Mouse (Mus musculus) heart, adult 8-10 months (tissue): ENCODE measurements around the gene Zfp455. TPM values are rescaled to one million over a fixed set of nuclear protein-coding genes. Genes with fewer than 3 reads are reported as not detected.
A peak's percentile ranks its signal among the peaks of the same experiment; 100 is the strongest.
"Not testable (repeated sequence)": the region's sequence is repeated elsewhere in the genome, so short reads cannot be mapped to it uniquely, and the experiment has no call there.

Experiments
- DNase-seq: peaks from one replicate; pipeline ENCODE4 v3.0.0; 2022; ENCODE audit warnings: low spot score
- total RNA-seq, 4 experiments: library from RNA; stranded (reverse); gene quantifications; 2 replicates each; pipeline ENCODE4 v1.2.4; 2022

Gene Zfp455
- total RNA-seq: 1 to 10 TPM in 2 of 4 experiments, under 1 TPM in 2; 0.46 to 1.6 (median 1.0) TPM

DNA sequence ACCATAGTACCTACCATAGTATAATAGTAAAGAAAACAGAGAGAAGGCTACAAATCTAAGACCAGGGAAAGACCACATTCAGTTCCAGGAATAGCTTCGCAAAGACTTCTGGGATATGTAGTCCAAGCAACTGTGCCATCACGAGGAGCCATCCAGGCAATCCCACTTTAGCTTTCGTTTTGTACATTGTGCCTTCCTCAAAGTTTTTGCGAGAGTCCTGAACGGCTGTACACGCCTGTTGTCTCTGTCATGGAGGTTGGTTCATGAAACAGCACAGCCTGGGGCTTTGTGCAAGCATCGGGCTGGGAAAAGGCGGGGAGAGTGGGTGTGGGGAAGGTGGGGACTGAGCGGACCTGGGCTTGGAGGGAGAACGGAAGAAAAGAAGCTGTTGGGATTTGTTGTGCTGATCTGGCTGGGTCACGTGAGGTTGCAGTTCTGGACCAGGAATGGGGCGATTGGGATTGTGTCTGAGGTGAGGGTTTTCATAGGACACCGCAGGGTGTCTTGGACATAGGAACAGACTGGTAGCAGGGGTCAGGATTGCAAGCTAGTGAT lies at the start of gene Zfp455:
Gene Zfp455 (plus strand): TSS at position 167 of the 555 bp plus-strand sequence.
- peak; percentile 84 for DNase-seq

- DNase-seq: not testable (repeated sequence)
Measured at GRCm38 (mm10) chr13:67166122-67166521, 28.2 kb upstream of the Zfp455 start.

DNA sequence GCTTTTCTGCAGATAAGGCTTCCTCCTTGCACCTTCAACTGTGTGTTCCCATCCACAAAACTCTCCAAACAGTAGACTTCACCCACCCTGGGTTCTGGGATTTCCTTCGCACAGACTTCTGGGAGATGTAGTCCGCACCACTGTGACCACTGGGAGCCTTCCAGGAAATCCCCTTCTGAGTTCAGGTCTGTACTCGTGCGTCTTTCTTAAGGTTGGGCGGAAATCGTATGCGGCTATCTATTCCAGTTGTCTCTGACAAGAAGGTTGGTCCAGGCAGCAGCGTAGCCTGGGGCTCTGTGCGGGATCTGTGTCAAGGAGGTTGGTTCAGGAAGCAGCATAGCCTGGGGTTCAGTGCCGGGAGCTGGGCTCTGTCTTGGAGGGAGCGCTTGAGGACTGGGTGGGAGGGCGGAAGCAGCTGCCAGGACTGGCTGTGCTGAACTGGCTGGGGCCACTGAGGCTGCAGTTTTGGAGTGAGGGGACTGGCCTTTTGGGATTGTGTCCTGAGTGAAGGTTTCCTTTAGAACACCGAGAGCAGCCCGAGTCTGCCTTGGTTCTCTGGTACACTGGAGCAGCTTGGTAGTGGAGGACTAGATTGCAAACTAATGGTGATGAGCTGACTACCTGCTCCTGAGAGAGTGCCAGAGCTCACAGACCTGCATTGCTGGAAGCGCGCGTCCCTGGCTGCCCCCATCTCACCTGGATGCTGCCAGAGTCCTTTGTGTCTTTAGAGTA lies 21.1 kb upstream of the Zfp455 start, which contains the start of gene Rsl1:
Gene Rsl1 (plus strand): TSS at position 192 of the 732 bp plus-strand sequence.
- DNase-seq: peak; percentile 88

GRCm38 (mm10) chr13:67173723-67174055 lies 20.6 kb upstream of the Zfp455 start:
- no peak for DNase-seq

GRCm38 (mm10) chr13:67201656-67202055 lies 7.3 kb downstream of the Zfp455 start:
- no peak for DNase-seq

GRCm38 (mm10) chr13:67214015-67214607 lies 19.8 kb downstream of the Zfp455 start:
- no peak for DNase-seq

Other genes starting within 250 kb of the Zfp455 start
- 1 to 10 TPM; 1.0 to 1.5 (median 1.4) TPM for gene Zfp712, start 133.3 kb upstream of the Zfp455 start, total RNA-seq
- gene Zfp708, start 96.5 kb upstream of the Zfp455 start, total RNA-seq: under 1 TPM; 0.60 to 0.92 (median 0.80) TPM
- gene Gm28557, start 85.9 kb upstream of the Zfp455 start, total RNA-seq: 1 to 10 TPM; 1.9 to 2.8 (median 2.2) TPM
- gene Rslcan18, start 78.2 kb upstream of the Zfp455 start, total RNA-seq: under 1 TPM; 0.41 to 0.84 (median 0.80) TPM
- gene Zfp759, start 72.8 kb upstream of the Zfp455 start, total RNA-seq: 1 to 10 TPM; 4.6 to 5.8 (median 5.1) TPM
- gene Rsl1, start 21.3 kb upstream of the Zfp455 start, total RNA-seq: 1 to 10 TPM; 2.6 to 3.7 (median 3.1) TPM
- gene Zfp458, start 84.0 kb downstream of the Zfp455 start, total RNA-seq: 1 to 10 TPM; 1.3 to 1.8 (median 1.5) TPM
- 1 to 10 TPM; 2.3 to 4.5 (median 2.7) TPM for gene Zfp457, start 112.0 kb downstream of the Zfp455 start, total RNA-seq
- 1 to 10 TPM; 2.0 to 2.5 (median 2.2) TPM for gene Zfp595, start 138.1 kb downstream of the Zfp455 start, total RNA-seq
- gene Gm28044, start 166.0 kb downstream of the Zfp455 start, total RNA-seq: 1 to 10 TPM; 1.0 to 2.3 (median 1.6) TPM
- gene Zfp953, start 166.1 kb downstream of the Zfp455 start, total RNA-seq: 1 to 10 TPM in 3 of 4 experiments, under 1 TPM in 1; 0.86 to 1.3 (median 1.1) TPM
- gene Gm28041, start 181.2 kb downstream of the Zfp455 start, total RNA-seq: 1 to 10 TPM in 3 of 4 experiments, under 1 TPM in 1; 0.53 to 1.9 (median 1.3) TPM
- under 1 TPM; 0.44 to 0.75 (median 0.73) TPM for gene Zfp456, start 181.3 kb downstream of the Zfp455 start, total RNA-seq
- 1 to 10 TPM; 1.3 to 3.5 (median 1.8) TPM for gene Zfp429, start 205.3 kb downstream of the Zfp455 start, total RNA-seq
- gene Zfp459, start 226.9 kb downstream of the Zfp455 start, total RNA-seq: 1 to 10 TPM in 1 of 4 experiments, under 1 TPM in 3; 0.29 to 1.2 (median 0.75) TPM